In the genomic region with DNA sequence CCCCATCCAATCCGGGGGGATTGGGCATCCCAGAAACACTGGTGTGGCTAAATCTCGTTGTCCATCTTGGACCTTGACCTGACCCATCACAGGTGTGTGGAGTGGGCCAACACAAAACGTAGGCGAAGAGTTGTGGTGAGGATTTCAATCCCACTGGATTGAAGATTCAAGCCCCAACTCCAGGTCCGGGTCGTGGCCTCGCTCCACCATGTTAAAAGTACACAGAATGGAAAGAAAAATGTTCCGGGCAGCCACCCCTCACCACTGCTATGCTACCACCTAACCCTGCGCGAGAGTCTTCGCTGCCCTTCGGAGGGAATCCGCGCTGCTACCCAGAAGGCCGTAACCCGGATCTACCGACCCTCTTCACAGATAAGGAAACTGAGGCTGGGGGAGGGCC, we compare ENCODE assay signal across 8 mouse cellular contexts. TPM values are rescaled to one million over a fixed set of nuclear protein-coding genes. Genes with fewer than 3 reads are reported as not detected.
DNase-seq lines count a peak whose midpoint lies in the region; ATAC-seq lines count a peak whose summit lies in the region.

No protein-coding gene starts in this region.

- 11% methylated on average over 17 of the region's 17 CpGs for WGBS in kidney, embryonic 14.5 days
- 19% methylated on average over 17 of the region's 17 CpGs for WGBS in forebrain, embryonic 16.5 days
- 17% methylated on average over 17 of the region's 17 CpGs for WGBS in midbrain, embryonic 10.5 days

- peak overlapping the region; percentile 72 for H3K4me2 ChIP-seq in kidney, embryonic 14.5 days (replicated peaks; ENCODE audit: low read depth, low read length)
- peak overlapping the region; percentile 87 for H3K4me2 ChIP-seq in forebrain, embryonic 16.5 days (ENCODE audit: low read length)

- no peak for DNase-seq in kidney, adult 8-10 months
- DNase-seq in MEL-GATA-1-ER (ENCODE audit: extremely low read depth, low read depth) = peak; percentile 39
- DNase-seq in midbrain, embryonic 10.5 days (ENCODE audit: low spot score) = no peak
- DNase-seq in gastrocnemius, adult 8-10 months (ENCODE audit: low spot score in 2 of 2) = no peak
- no peak for DNase-seq in right cerebral cortex, postnatal 14 days

- no peaks in the 10 kb centered on the region for H3K27me3 ChIP-seq in kidney, embryonic 14.5 days (ENCODE audit: control insufficient read depth, insufficient read depth, low read length)
- H3K27me3 ChIP-seq in forebrain, embryonic 16.5 days (replicated peaks; ENCODE audit: control insufficient read depth, insufficient read depth, low read length) = no peaks in the 10 kb centered on the region
- peaks cover 5% of the 10 kb centered on the region; the same call in 1 of the 2 replicates for H3K27me3 ChIP-seq in midbrain, embryonic 10.5 days (ENCODE audit: low read depth, poor library complexity, severe bottlenecking)

- no peaks in the 10 kb centered on the region for H3K36me3 ChIP-seq in kidney, embryonic 14.5 days (ENCODE audit: control insufficient read depth, insufficient read depth, low read length)
- no peaks in the 10 kb centered on the region for H3K36me3 ChIP-seq in forebrain, embryonic 16.5 days (ENCODE audit: control insufficient read depth, insufficient read depth)
- no peaks in the 10 kb centered on the region for H3K36me3 ChIP-seq in midbrain, embryonic 10.5 days

- peak overlapping the region; percentile 87 for H3K4me3 ChIP-seq in kidney, embryonic 14.5 days (ENCODE audit: low read length)
- H3K4me3 ChIP-seq in forebrain, embryonic 16.5 days (replicated peaks; ENCODE audit: low read length) = peak overlapping the region; percentile 70
- H3K4me3 ChIP-seq in midbrain, embryonic 10.5 days = peak overlapping the region; percentile 82

- H3K27ac ChIP-seq in kidney, embryonic 14.5 days (ENCODE audit: low read depth, low read length) = no peak overlapping the region
- H3K27ac ChIP-seq in forebrain, embryonic 16.5 days (ENCODE audit: low read length) = no peak overlapping the region
- peak overlapping the region; percentile 87; the same call in 1 of the 2 replicates for H3K27ac ChIP-seq in midbrain, embryonic 10.5 days (replicated peaks)

- H3K9ac ChIP-seq in kidney, embryonic 14.5 days (ENCODE audit: low read depth, low read length) = peak overlapping the region; percentile 89
- H3K9ac ChIP-seq in forebrain, embryonic 16.5 days (replicated peaks; ENCODE audit: low read depth, low read length) = peak overlapping the region; percentile 65

- no peak for ATAC-seq in kidney, embryonic 14.5 days (ENCODE audit: low FRiP score, low TSS enrichment)
- ATAC-seq in forebrain, embryonic 16.5 days = no peak
- ATAC-seq in megakaryocyte-erythroid progenitor cell, adult 5-6 weeks (replicated peaks; ENCODE audit: low FRiP score, low TSS enrichment, poor library complexity, severe bottlenecking) = no peak

- no peaks in the 10 kb centered on the region for H3K9me3 ChIP-seq in kidney, embryonic 14.5 days (ENCODE audit: control insufficient read depth, low read length)
- H3K9me3 ChIP-seq in forebrain, embryonic 16.5 days (ENCODE audit: control insufficient read depth, low read length) = no peaks in the 10 kb centered on the region
- no peaks in the 10 kb centered on the region for H3K9me3 ChIP-seq in midbrain, embryonic 10.5 days (replicated peaks)

- peaks cover 50% of the 10 kb centered on the region for H3K4me1 ChIP-seq in kidney, embryonic 14.5 days (ENCODE audit: control insufficient read depth, insufficient read depth, low read length)
- peaks cover 51% of the 10 kb centered on the region for H3K4me1 ChIP-seq in forebrain, embryonic 16.5 days (replicated peaks; ENCODE audit: control insufficient read depth, insufficient read depth, low read length)
- H3K4me1 ChIP-seq in midbrain, embryonic 10.5 days = peaks cover 85% of the 10 kb centered on the region

RNA-seq across cellular contexts. Expression of gene Klf16, which starts 1.2 kb away (rescaled TPM):
- 10.1 and 10.2 TPM in 2 replicates for polyA plus RNA-seq in kidney, embryonic 14.5 days (2014; fragmentation: Nextera tagmentation; extraction: Ambion mirVana)
- polyA plus RNA-seq in forebrain, embryonic 16.5 days (2015; fragmentation: Nextera tagmentation; extraction: Ambion mirVana) = 9.2 and 10.1 TPM in 2 replicates
- polyA plus RNA-seq in midbrain, embryonic 10.5 days (2016; fragmentation: Nextera tagmentation; extraction: Ambion mirVana) = 4.8 and 6.1 TPM in 2 replicates
- total RNA-seq in gastrocnemius, adult 8-10 months (2022) = 1 to 10 TPM; 1.1 to 2.0 (median 1.3) TPM
- total RNA-seq in megakaryocyte-erythroid progenitor cell, adult 5-6 weeks (2014; fragmentation: Nextera tagmentation) = 21.0 and 24.9 TPM in 2 replicates
- 7.2 and 14.6 TPM in 2 replicates for total RNA-seq in megakaryocyte-erythroid progenitor cell, adult 5-6 weeks (2017)

RNA-seq across cellular contexts. Expression of gene Abhd17a, which starts 14.2 kb away (rescaled TPM):
- polyA plus RNA-seq in kidney, embryonic 14.5 days (2014; fragmentation: Nextera tagmentation; extraction: Ambion mirVana) = 125 and 130 TPM in 2 replicates
- polyA plus RNA-seq in forebrain, embryonic 16.5 days (2015; fragmentation: Nextera tagmentation; extraction: Ambion mirVana) = 92.2 and 93.1 TPM in 2 replicates
- 86.8 and 87.3 TPM in 2 replicates for polyA plus RNA-seq in midbrain, embryonic 10.5 days (2016; fragmentation: Nextera tagmentation; extraction: Ambion mirVana)
- 10 to 100 TPM; 70.5 to 80.7 (median 77.3) TPM for total RNA-seq in gastrocnemius, adult 8-10 months (2022)
- total RNA-seq in megakaryocyte-erythroid progenitor cell, adult 5-6 weeks (2014; fragmentation: Nextera tagmentation) = 55.0 and 63.1 TPM in 2 replicates
- total RNA-seq in megakaryocyte-erythroid progenitor cell, adult 5-6 weeks (2017) = 13.7 and 19.4 TPM in 2 replicates

RNA-seq across cellular contexts. Expression of gene Rexo1, which starts 14.6 kb away (rescaled TPM):
- polyA plus RNA-seq in kidney, embryonic 14.5 days (2014; fragmentation: Nextera tagmentation; extraction: Ambion mirVana) = 25.8 and 31.3 TPM in 2 replicates
- polyA plus RNA-seq in forebrain, embryonic 16.5 days (2015; fragmentation: Nextera tagmentation; extraction: Ambion mirVana) = 28.1 and 30.3 TPM in 2 replicates
- polyA plus RNA-seq in midbrain, embryonic 10.5 days (2016; fragmentation: Nextera tagmentation; extraction: Ambion mirVana) = 31.6 and 35.3 TPM in 2 replicates
- 10 to 100 TPM in 2 of 4 experiments, 1 to 10 TPM in 2; 8.5 to 11.1 (median 10.1) TPM for total RNA-seq in gastrocnemius, adult 8-10 months (2022)
- 52.1 and 57.1 TPM in 2 replicates for total RNA-seq in megakaryocyte-erythroid progenitor cell, adult 5-6 weeks (2014; fragmentation: Nextera tagmentation)
- 9.8 and 15.3 TPM in 2 replicates for total RNA-seq in megakaryocyte-erythroid progenitor cell, adult 5-6 weeks (2017)

RNA-seq across cellular contexts. Expression of gene Scamp4, which starts 26.7 kb away (rescaled TPM):
- polyA plus RNA-seq in kidney, embryonic 14.5 days (2014; fragmentation: Nextera tagmentation; extraction: Ambion mirVana) = 88.5 and 103 TPM in 2 replicates
- 69.9 and 77.2 TPM in 2 replicates for polyA plus RNA-seq in forebrain, embryonic 16.5 days (2015; fragmentation: Nextera tagmentation; extraction: Ambion mirVana)
- 91.0 and 94.1 TPM in 2 replicates for polyA plus RNA-seq in midbrain, embryonic 10.5 days (2016; fragmentation: Nextera tagmentation; extraction: Ambion mirVana)
- 10 to 100 TPM; 17.4 to 21.2 (median 19.2) TPM for total RNA-seq in gastrocnemius, adult 8-10 months (2022)
- total RNA-seq in megakaryocyte-erythroid progenitor cell, adult 5-6 weeks (2014; fragmentation: Nextera tagmentation) = 56.1 and 71.8 TPM in 2 replicates
- total RNA-seq in megakaryocyte-erythroid progenitor cell, adult 5-6 weeks (2017) = 12.7 and 23.3 TPM in 2 replicates

RNA-seq across cellular contexts. Expression of gene Adat3, which starts 26.8 kb away (rescaled TPM):
- 8.0 and 8.8 TPM in 2 replicates for polyA plus RNA-seq in kidney, embryonic 14.5 days (2014; fragmentation: Nextera tagmentation; extraction: Ambion mirVana)
- polyA plus RNA-seq in forebrain, embryonic 16.5 days (2015; fragmentation: Nextera tagmentation; extraction: Ambion mirVana) = 6.4 and 6.7 TPM in 2 replicates
- polyA plus RNA-seq in midbrain, embryonic 10.5 days (2016; fragmentation: Nextera tagmentation; extraction: Ambion mirVana) = 10.6 and 10.8 TPM in 2 replicates
- under 1 TPM in 3 of 4 experiments, not detected in 1; 0.29 to 0.43 (median 0.36) TPM for total RNA-seq in gastrocnemius, adult 8-10 months (2022)
- 2.7 and 9.1 TPM in 2 replicates for total RNA-seq in megakaryocyte-erythroid progenitor cell, adult 5-6 weeks (2014; fragmentation: Nextera tagmentation)
- 11.0 TPM in 1 of 2 replicates, not detected in the other for total RNA-seq in megakaryocyte-erythroid progenitor cell, adult 5-6 weeks (2017)
